Mouse (Mus musculus) adrenal gland, adult 18-20 months (tissue): ENCODE data around the gene Stk40. TPM values are rescaled to one million over a fixed set of nuclear protein-coding genes. Genes with fewer than 3 reads are reported as not detected.
"Not testable (repeated sequence)": the region's sequence is repeated elsewhere in the genome, so short reads cannot be mapped to it uniquely, and the experiment has no call there.

ENCODE experiments used
- DNase-seq, 2 experiments: peaks; one replicate each; pipeline ENCODE4 v3.0.0; 2021 to 2022; ENCODE audit warnings: low spot score in 2 of 2
- long read RNA-seq, 2 experiments: library from polyadenylated mRNA; stranded (forward); transcript quantifications; one replicate each; pipeline ENCODE4 v2.0.0; 2021
- total RNA-seq, 2 experiments: library from RNA; stranded (reverse); gene quantifications; 1 replicate in 1 of 2; 2 replicates in 1 of 2; pipeline ENCODE4 v1.2.3; 2021

The Stk40 gene
- 10 to 100 TPM; 63.0 to 77.6 TPM for total RNA-seq
- long read RNA-seq, experiment 1, transcript Stk40-201 (11 exons, 3,492 nt) = major isoform, 57 of 69 reads
- long read RNA-seq, experiment 1, partial matches to known transcripts = 2 of 69 reads
- long read RNA-seq, experiment 1, other reads (novel, unspliced or antisense) = 10 of 69 reads
- long read RNA-seq, experiment 2, transcript Stk40-201 (11 exons, 3,492 nt) = major isoform, 7 of 20 reads
- long read RNA-seq, experiment 2, partial matches to known transcripts = 0 of 20 reads
- long read RNA-seq, experiment 2, other reads (novel, unspliced or antisense) = 13 of 20 reads

DNA sequence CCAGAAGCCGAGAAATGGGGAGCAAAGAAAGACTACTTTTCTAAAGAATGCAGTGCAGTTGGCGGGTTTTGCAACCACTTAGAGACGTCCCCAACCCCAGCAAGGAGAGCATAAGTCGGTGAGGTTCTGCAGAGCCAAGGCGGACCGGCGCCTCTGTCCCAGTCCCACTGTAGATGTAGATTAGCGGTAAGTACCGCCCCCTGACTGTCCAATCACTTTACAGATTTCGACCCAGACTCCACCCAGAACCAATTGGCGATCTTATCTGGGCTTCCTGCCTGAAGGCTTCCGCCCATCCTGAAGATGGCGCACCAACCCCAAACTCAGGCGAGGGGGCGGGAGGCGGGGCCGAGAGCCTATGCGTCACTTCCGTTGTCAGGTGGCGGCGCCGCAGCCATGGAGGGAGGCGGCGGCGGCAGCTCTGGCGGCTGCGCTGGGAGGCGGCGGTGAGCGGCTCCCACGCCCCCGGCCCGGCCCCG lies at the start of gene Stk40:
Stk40 (plus strand) TSS at position 368 of the 479 bp plus-strand sequence.
- DNase-seq = peak; percentile 93

DNA sequence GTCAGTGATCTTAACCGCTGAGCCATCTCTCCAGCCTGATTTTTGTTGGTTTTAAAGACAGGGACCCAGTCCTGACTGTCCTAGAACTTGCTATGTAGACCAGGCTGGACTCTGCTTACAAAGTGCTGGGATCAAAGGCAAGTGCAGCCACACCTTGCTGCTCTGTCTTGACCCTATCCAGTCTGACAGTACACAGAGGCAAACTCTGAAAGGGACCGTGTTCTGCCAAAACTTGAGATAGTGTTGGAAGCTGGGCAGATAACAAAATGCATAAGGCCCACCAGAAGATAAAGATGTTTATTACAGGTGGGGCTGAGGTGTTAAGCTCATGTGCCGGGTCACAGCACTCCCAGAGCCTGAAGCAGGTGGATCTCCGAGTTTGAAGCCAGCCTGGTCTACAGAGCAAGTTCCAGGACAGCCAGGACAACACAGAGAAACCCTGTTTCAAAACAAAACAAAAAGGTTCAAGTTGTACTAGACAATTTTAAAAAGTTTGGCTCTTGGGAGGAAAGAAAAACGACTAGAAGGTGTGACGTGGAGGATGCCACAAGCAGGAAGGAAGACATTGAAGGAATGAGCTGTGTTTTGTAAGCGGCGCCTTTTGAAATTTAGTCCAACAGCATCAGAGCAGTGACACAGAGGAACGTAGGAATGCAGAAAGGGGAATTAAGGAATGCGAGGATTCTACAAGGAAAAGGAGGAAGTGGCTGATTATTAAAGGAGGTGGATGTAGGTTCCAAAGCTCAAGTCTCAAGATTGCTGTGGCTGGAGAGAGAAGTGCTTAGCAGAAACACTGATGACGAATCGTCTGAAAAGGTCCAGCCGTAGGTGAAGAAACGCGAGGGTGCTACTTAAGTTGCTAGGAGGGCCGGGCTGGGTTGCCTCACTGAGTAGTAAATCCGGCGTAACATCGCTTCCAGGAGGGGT lies 46.3 kb upstream of the Stk40 start:
- DNase-seq = no peak

DNA sequence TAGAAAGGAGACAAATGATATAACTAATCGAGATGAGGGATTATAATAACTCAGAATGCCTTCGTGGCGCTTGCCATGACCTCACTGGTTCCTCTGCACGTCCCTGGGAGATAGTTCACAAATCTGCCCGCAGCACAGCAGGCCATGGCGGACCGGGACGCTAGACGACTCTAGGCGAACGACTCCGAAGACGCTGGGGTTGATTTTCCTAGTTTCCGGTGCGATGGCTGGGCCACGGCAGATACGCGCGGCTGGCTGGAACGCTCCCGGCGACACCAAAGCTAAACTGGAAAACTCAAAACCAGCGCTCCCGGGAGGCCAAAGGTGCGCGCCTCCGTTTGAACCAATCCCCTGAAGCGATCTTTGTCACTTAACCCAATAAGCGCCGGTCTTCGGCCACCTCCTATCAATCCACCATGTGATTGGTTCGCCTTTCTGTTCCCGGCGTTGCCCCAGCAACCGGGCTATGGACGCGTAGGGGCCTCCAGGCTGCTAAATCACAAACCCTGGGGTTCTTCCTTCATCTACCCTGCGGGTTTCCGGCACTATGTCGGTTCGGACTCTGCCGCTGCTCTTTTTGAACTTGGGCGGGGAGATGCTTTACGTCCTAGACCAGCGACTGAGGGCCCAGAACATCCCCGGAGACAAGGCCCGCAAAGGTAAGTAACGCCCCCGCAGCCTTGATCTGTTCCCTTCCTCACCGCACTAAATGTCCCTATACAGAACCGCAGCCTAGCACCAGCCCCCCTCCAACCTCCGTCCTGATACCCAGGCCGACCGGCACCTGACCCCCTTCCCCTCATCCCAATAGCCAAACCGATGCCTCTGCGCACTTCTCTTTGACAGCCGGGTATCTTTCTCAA lies 45.4 kb upstream of the Stk40 start, which contains the start of gene Oscp1:
Oscp1 (plus strand) TSS at position 432 of the 863 bp plus-strand sequence.
- peak; percentile 74 to 80 for DNase-seq

DNA sequence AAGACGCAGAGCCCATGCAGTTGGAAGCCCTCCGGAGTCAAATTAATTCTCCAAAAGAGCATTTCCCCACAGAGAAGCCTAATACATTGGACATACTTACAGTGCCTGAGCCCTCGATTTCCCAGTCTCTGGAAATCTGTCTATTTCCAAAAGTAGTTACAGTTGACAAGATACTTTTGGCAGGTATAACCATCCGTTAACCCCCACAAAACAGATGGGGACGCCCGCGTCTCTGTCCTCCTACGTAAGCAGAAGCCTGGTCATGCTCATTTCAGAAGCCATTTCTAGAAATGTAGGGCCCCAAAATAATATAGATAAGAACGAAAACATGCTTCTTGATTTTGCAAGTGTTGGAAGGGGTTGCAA lies 44.8 kb upstream of the Stk40 start:
- no peak for DNase-seq

DNA sequence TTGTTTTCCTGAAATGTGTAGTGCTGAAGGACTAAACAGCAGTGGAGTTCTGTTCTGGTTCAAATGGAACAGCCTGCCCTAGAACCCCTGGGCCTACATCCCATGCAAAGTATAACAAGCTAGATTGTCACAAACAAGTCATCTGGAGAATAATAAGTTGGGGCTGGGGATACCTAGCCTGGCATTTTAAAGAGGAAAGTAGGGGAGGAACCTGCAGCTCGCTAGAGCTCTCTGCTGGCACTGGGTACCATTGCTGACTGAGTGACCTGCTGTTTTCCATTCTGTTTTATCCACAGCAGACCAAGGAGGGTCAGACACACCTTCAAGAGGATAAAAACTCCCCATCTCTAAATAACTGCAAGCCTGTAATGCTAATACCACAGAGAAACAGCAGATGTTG lies 40.9 kb upstream of the Stk40 start:
- no peak for DNase-seq

DNA sequence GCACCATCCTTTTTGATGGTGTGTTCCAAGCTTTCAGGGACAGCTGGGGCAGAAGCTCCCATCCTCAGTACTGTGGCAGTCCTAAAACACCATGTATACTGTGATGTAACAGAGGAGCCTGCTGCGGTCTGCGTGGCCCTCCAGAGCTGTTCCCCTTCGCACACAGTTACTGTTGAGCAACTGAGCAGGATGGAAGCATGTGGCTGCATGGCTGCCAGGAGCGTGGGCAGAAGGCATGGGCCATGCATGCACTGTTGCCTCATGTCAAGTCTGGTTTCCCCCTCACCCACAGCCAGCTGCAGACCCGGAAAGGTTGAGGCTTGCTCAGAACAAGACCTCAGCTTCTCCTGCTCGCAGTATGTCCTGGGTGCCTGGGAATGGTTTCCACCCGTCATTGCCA lies 38.5 kb upstream of the Stk40 start:
- DNase-seq = no peak

DNA sequence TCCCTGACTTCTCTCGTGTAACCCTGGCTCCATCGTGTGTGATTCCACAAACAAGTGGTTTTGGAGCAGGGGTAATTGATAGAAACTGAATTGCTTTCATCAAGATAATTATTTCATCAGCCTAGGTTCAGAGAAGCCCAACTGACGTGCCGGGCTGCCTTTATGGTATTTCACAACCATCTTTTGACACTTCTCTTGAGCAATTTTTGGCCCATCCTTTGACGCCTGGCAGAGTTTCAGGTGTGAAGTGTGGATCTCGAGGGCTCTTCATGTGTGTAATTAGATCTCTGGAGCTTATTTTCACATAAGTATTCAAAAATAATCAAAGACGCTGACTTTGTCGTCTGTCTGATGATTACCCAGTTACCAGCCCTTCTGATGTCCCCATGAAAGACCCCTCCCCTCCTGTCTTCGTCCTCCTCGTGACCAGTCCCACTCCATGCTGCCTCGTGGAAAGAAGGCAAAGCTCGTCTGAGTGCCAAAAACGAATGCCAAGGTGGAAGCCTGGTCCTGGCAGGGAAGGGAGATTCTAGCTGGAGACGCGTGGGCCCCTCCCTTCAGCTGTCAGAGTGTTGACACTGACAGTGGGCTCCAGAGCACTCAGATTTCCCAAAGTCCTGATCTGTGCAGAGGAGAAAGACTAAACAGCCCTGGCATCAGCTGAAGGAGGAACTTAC lies 36.2 kb upstream of the Stk40 start:
- DNase-seq = no peak

DNA sequence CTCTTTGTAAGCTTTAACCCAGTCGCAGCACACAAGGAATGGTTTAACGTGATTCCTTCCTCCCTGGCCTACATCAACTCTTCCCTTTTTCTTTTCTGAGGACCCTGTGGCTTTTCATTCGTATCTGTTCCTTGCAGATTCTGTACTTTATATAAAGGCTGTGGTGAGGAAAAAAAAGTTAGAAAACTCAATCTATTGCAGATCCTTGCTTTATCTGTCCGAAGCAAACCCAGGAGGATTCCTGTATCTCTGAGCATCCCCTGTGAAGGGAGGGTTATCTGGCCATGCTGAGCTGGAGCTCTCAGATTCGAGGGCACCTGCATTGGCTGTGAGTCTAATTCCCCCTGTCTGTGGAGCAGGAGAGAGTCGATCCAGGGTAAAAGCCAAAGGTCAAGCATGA lies 34.9 kb upstream of the Stk40 start:
- DNase-seq = no peak

DNA sequence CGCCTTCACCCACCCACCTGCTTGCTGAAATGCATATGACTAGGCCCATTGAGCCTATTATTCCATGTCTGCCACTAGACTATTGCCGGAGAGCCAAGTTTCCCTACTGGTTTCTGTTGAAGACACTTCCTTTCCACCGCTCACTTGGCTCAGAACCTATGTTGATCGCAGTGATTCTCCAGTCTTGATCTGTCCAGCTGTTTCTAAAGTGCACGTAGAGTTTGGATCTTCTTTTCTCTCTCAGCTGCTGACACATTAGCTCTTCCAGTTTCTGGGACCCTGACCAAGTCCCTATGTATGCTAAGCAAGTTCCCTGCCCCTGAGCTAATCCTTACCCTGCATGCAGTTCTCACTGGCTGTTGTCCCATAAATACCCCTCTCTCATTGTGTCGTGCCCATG lies 25.9 kb upstream of the Stk40 start:
- DNase-seq = no peak

DNA sequence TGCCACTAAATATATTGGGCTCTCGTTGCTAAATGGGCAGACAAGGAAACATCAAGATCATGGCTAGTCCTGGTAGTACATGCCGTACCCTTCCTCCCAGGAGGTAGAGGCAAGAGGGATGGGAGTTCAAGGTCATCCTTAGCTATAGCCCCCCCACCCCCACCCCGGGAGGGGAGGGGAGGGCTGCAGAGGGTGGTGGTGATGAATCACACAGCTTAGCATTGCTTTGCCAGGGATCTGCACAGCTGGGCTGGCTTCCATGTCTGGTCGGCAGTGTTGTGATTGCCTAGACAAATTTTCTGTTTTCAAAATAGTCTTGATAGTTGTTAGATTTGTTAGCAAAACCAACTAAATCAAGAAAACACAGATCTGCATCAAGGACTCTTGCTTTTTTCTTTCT lies 24.5 kb upstream of the Stk40 start:
- no peak for DNase-seq

DNA sequence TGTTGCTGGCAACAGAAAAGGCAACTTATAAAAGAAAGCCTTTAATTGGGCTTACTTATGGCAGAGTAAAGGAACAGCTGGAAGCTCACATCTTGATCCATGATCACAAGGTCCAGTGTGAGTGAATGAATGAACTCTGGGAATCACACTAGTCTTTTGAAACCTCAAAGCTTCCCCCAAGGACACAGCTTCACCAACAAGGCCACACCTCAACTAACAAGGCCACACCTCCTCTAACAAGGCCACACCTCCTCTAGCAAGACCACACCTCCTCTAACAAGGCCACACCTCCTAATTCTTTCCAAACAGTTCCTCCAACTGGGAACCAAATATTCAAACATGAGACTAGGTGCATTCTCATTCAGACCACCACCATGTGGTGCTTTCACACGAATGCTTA lies 22.2 kb upstream of the Stk40 start:
- no peak for DNase-seq

DNA sequence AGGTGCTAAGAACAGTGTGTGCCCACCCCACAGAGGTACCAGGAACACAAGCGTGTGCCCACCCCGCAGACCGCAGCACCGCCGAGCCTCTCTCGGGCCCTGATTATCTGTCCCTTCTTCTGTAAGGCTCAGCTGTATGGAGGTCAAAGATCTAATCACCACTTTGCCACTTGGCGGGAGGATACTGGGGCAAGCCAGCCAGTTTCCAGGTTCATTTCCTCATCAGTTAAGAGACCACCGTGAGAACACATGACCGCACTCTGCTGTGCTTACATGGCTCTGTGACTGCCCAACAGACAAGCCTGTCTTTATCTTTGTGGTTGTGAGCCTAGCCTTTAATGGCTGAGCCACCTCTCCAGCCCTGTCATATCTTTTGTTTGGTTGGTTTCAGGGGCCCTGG lies 20.7 kb upstream of the Stk40 start:
- no peak for DNase-seq

DNA sequence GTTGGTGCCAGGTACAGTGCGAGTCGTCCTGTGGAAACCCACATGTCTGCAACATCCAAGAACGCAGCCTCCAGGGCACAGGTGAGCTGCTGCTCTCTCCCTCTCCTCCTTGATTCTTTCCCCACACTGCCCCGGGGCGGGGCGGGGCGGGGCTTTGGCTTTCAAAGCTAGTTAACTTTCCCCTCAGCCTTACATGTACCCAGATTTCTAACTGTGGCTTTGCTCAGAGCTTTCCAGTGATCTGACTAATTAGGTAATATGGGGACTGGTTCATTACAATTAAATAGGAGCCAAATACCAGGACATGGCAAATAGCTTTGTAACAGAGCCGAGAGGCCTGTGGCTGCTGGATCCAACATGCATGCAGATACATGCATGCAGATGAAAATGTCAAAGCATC lies 19.4 kb upstream of the Stk40 start:
- DNase-seq = no peak

DNA sequence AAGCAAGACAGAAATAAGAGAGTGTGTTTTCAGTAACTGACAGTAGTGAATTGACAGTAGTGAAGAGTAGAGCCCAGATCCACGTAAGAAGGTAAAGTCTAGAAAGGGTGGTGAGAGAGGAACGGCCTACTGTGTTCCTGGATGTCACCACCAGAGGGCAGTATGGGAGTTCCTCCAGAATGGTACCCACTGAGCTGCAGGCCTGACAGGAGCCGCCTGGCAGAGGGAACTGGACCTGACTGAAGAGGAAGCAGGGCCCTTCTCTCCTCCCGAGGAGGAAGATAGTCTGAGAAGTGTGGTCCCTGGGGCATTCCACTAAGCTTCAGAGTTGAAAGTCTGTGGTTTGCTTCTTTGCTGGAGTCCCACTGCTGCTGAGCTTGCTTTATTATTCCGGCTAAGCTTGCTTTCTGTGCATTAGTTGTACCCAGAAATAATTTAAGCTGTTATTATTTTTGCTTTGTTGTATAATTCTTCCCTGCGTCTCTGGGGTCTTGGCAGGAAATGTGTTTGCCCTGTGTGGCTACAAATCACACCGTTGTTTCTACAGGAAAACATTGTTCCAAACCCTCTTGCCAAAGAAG lies 17.7 kb upstream of the Stk40 start:
- peak; percentile 74 to 76 for DNase-seq

DNA sequence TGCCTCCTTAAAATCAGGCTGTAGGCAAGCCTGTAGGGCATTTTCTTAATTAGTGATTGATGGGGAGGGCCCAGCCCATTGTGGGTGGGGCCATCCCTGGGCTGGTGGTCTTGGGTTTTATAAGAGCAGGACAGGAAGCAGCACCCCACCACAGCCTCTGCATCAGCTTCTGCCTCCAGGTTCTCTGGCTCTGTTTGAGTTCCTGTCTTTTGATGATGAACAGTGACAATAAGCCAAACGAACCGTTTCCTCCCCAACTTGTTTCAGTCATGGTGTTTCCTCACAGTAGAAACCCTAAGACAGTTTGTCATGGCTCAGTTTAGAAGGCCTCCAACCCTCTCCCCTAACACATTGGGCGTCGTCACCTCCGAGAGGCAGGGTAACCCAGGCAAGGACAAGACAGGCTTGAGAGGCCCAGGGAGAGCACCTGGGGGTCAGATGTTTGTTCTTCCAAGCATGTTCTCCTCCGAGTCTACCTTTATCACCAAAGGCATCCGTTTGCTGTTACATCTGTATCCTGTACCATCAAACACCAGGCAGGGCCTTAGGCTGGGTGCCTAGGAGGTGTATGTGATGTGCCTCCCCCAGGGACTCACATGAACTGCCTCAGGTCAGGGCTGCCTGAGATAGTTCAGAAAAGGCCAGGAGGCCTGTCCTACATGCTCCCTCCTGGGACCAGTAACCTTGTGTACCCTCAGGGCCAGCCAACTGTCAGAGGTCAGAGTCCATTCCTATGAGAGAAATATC lies 13.5 kb upstream of the Stk40 start:
- no peak for DNase-seq

DNA sequence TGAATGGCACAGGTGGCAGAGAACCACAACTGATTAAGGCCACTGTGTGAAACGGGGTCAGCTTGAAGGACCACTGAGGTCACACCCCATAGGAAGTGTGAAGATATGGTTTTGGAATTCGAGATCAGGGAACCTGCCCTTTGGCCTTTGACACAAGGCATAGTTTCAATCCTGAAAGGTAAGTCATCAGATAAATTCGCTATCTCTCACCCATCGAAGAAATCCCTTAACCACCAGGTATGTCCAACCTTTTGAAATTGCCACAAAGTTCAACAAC lies 13.0 kb upstream of the Stk40 start:
- no peak for DNase-seq

DNA sequence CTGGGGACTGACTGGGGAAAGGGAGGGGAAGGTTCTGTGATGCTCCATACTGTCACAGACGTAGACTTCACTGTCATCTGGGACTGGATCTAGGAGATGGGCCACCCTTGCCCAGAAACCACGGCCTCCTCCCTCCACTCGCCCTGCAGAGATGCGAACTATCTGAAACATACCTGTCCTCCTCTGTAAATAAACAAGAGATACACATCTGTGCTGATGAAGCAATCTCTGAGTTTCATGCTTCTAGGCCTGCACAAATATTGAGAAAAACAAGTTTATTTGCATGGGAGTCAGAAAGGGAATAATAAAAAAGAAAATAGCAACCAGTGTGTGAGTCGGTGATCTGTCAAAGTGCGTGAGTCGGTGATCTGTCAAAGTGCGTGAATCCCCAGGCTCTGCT lies 11.9 kb upstream of the Stk40 start:
- no peak for DNase-seq

DNA sequence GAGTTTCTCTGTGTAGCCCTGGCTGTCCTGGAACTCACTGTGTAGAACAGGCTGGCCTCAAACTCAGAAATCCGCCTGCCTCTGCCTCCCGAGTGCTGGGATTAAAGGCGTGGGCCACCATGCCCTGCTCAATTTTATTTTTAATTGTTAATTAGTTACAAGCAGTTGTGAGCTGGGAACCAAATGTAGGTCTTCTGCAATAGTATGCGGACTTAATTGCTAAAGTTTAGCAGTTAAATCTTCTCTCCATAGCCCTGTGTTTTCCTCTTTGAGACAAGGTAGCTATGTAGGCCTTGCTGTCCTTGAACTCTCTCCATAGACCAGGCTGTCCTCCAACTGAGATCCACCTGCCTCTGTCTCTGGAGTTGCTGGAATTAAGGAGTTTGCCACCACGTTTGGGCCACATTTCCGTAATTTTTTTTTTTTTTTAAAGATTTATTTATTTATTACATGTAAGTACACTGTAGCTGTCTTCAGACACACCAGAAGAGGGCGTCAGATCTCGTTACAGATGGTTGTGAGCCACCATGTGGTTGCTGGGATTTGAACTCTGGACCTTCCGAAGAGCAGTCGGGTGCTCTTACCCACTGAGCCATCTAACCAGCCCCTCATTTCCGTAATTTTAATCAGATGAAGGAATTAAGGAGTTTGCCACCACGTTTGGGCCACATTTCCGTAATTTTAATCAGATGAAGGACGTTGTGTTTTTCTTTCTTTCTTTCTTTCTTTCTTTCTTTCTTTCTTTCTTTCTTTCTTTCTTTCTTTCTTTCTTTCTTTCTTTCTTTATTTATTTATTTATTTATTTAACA lies 7.9 kb upstream of the Stk40 start:
- not testable (repeated sequence) for DNase-seq
